In the genomic region with DNA sequence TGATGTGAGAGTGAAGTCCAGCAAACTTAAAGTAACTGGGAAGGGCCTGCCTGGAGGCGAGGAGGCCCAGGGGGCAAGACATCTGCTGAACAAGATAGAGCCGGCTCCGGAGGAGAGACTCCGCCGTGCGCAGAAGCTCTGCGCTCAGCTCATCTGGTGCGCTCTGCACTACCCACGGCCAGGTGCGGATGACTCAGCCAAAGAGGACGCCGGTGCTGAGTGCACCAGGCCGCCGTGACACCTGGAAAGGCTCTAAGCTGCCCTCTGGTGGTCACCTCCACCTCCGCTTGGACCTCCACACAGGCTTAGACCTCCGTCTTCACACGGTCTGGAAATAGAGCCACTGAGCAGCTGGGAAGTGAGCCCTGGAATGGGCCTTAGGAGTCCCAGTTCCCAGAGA, we compare ENCODE assay signal across 7 mouse cellular contexts. TPM values are rescaled to one million over a fixed set of nuclear protein-coding genes. Genes with fewer than 3 reads are reported as not detected.
A peak's percentile ranks its signal among the peaks of the same experiment; 100 is the strongest.
DNase-seq lines count a peak whose midpoint lies in the region; ATAC-seq and TF ChIP-seq lines count a peak whose summit lies in the region.

No protein-coding gene starts in this region.

- 3% methylated on average over 17 of the region's 17 CpGs for WGBS in forebrain, embryonic 14.5 days
- 3% methylated on average over 17 of the region's 17 CpGs for WGBS in hindbrain, embryonic 12.5 days
- whole genome bisulfite sequencing in limb, embryonic 15.5 days, result 6% methylated on average over 17 of the region's 17 CpGs
- 6% methylated on average over 17 of the region's 17 CpGs for WGBS in midbrain, embryonic 15.5 days
- WGBS in stomach, postnatal 0 days, result 6% methylated on average over 17 of the region's 17 CpGs

- no peak overlapping the region for H3K27ac ChIP-seq in forebrain, embryonic 14.5 days (ENCODE audit: low read depth, low read length)
- H3K27ac ChIP-seq in hindbrain, embryonic 12.5 days, result no peak overlapping the region
- H3K27ac ChIP-seq in limb, embryonic 15.5 days, result no peak overlapping the region
- no peak overlapping the region for H3K27ac ChIP-seq in midbrain, embryonic 15.5 days
- H3K27ac ChIP-seq in stomach, postnatal 0 days (replicated peaks), result peak overlapping the region; percentile 83

- DNase-seq in Muller cell, postnatal 12 days (ENCODE audit: inconsistent ontology term), result peak; percentile 64
- DNase-seq in cerebellum, adult 11 months, result peak; percentile 71
- peak; percentile 51 for DNase-seq in forebrain, embryonic 14.5 days (ENCODE audit: low spot score)
- peak; percentile 95 for DNase-seq in stomach, postnatal 0 days (ENCODE audit: low spot score)

- H3K9me3 ChIP-seq in forebrain, embryonic 14.5 days (replicated peaks; ENCODE audit: control insufficient read depth, low read length), result no peaks in the 10 kb centered on the region
- no peaks in the 10 kb centered on the region for H3K9me3 ChIP-seq in hindbrain, embryonic 12.5 days (replicated peaks)
- no peaks in the 10 kb centered on the region for H3K9me3 ChIP-seq in limb, embryonic 15.5 days
- no peaks in the 10 kb centered on the region for H3K9me3 ChIP-seq in midbrain, embryonic 15.5 days
- H3K9me3 ChIP-seq in stomach, postnatal 0 days (ENCODE audit: control insufficient read depth, low read length), result no peaks in the 10 kb centered on the region

- no peak overlapping the region for H3K9ac ChIP-seq in forebrain, embryonic 14.5 days (ENCODE audit: low read length)
- no peak overlapping the region for H3K9ac ChIP-seq in hindbrain, embryonic 12.5 days
- 0 out of 2 replicates have a peak overlapping the region, but pooled peaks have one; percentile 21 for H3K9ac ChIP-seq in limb, embryonic 15.5 days
- no peak overlapping the region for H3K9ac ChIP-seq in midbrain, embryonic 15.5 days
- H3K9ac ChIP-seq in stomach, postnatal 0 days (ENCODE audit: low read length), result peak overlapping the region; percentile 23; the same call in 1 of the 2 replicates

- H3K27me3 ChIP-seq in forebrain, embryonic 14.5 days (replicated peaks; ENCODE audit: control insufficient read depth, insufficient read depth, low read length), result peaks cover 36% of the 10 kb centered on the region
- peaks cover 62% of the 10 kb centered on the region for H3K27me3 ChIP-seq in hindbrain, embryonic 12.5 days
- peaks cover 64% of the 10 kb centered on the region for H3K27me3 ChIP-seq in limb, embryonic 15.5 days
- H3K27me3 ChIP-seq in midbrain, embryonic 15.5 days (replicated peaks), result peaks cover 56% of the 10 kb centered on the region
- no peaks in the 10 kb centered on the region; the same call in 1 of the 2 replicates for H3K27me3 ChIP-seq in stomach, postnatal 0 days (ENCODE audit: control insufficient read depth, insufficient read depth, low read length)

- H3K4me2 ChIP-seq in forebrain, embryonic 14.5 days (ENCODE audit: low read length), result 0 out of 2 replicates have a peak overlapping the region, but pooled peaks have one; percentile 6
- peak overlapping the region; percentile 37 for H3K4me2 ChIP-seq in hindbrain, embryonic 12.5 days (replicated peaks)
- peak overlapping the region; percentile 36 for H3K4me2 ChIP-seq in limb, embryonic 15.5 days
- peak overlapping the region; percentile 36 for H3K4me2 ChIP-seq in midbrain, embryonic 15.5 days
- H3K4me2 ChIP-seq in stomach, postnatal 0 days (replicated peaks; ENCODE audit: low read depth), result peak overlapping the region; percentile 14; the same call in 1 of the 2 replicates

- peak; percentile 87 for TF ChIP-seq CTCF in stomach, postnatal 0 days (IDR thresholded peaks at IDR 0.05; ENCODE audit: low read depth)

- H3K4me3 ChIP-seq in forebrain, embryonic 14.5 days (ENCODE audit: low read depth, low read length), result no peak overlapping the region
- H3K4me3 ChIP-seq in hindbrain, embryonic 12.5 days, result no peak overlapping the region
- H3K4me3 ChIP-seq in limb, embryonic 15.5 days, result no peak overlapping the region
- H3K4me3 ChIP-seq in midbrain, embryonic 15.5 days, result no peak overlapping the region
- H3K4me3 ChIP-seq in stomach, postnatal 0 days (ENCODE audit: low read depth, low read length), result no peak overlapping the region

- no peak for ATAC-seq in forebrain, embryonic 14.5 days
- peak; percentile 39; the same call in 1 of the 2 replicates for ATAC-seq in hindbrain, embryonic 12.5 days (ENCODE audit: low FRiP score)
- peak; percentile 35; the same call in 1 of the 2 replicates for ATAC-seq in limb, embryonic 15.5 days (ENCODE audit: insufficient number of reproducible peaks, low FRiP score, low TSS enrichment, low read depth)
- peak; percentile 60; the same call in 1 of the 2 replicates for ATAC-seq in midbrain, embryonic 15.5 days (replicated peaks)
- peak; percentile 88 for ATAC-seq in stomach, postnatal 0 days (ENCODE audit: low FRiP score, low TSS enrichment)

- H3K4me1 ChIP-seq in forebrain, embryonic 14.5 days (ENCODE audit: control insufficient read depth, insufficient read depth, low read length), result peaks cover 14% of the 10 kb centered on the region
- H3K4me1 ChIP-seq in hindbrain, embryonic 12.5 days, result peaks cover 34% of the 10 kb centered on the region
- H3K4me1 ChIP-seq in limb, embryonic 15.5 days, result peaks cover 40% of the 10 kb centered on the region
- H3K4me1 ChIP-seq in midbrain, embryonic 15.5 days, result peaks cover 21% of the 10 kb centered on the region
- H3K4me1 ChIP-seq in stomach, postnatal 0 days (replicated peaks; ENCODE audit: control insufficient read depth, insufficient read depth), result peaks cover 3% of the 10 kb centered on the region; the same call in 1 of the 2 replicates

- no peaks in the 10 kb centered on the region for H3K36me3 ChIP-seq in forebrain, embryonic 14.5 days (ENCODE audit: control insufficient read depth, insufficient read depth, low read length)
- no peaks in the 10 kb centered on the region for H3K36me3 ChIP-seq in hindbrain, embryonic 12.5 days
- no peaks in the 10 kb centered on the region for H3K36me3 ChIP-seq in limb, embryonic 15.5 days
- H3K36me3 ChIP-seq in midbrain, embryonic 15.5 days (replicated peaks), result no peaks in the 10 kb centered on the region
- no peaks in the 10 kb centered on the region for H3K36me3 ChIP-seq in stomach, postnatal 0 days (ENCODE audit: control insufficient read depth, insufficient read depth, low read length)

- no peak for TF ChIP-seq EP300 in stomach, postnatal 0 days (optimal IDR thresholded peaks at IDR 0.05)

RNA-seq across cellular contexts. Expression of a gene that starts 7.7 kb away (rescaled TPM):
- polyA plus RNA-seq in forebrain, embryonic 14.5 days (2014; fragmentation: Nextera tagmentation; extraction: Ambion mirVana), result 77.2 and 110 TPM in 2 replicates
- 34.0 and 47.3 TPM in 2 replicates for polyA plus RNA-seq in hindbrain, embryonic 12.5 days (2016; fragmentation: Nextera tagmentation; extraction: Ambion mirVana)
- polyA plus RNA-seq in limb, embryonic 15.5 days (2015; fragmentation: Nextera tagmentation; extraction: Ambion mirVana), result 164 and 189 TPM in 2 replicates
- 61.7 and 74.3 TPM in 2 replicates for polyA plus RNA-seq in midbrain, embryonic 15.5 days (2015; fragmentation: Nextera tagmentation; extraction: Ambion mirVana)
- polyA plus RNA-seq in stomach, postnatal 0 days (2015; fragmentation: Nextera tagmentation; extraction: Ambion mirVana), result 1,909 and 2,218 TPM in 2 replicates

RNA-seq across cellular contexts. Expression of a gene that starts 14.1 kb away (rescaled TPM):
- polyA plus RNA-seq in forebrain, embryonic 14.5 days (2014; fragmentation: Nextera tagmentation; extraction: Ambion mirVana), result 29.4 and 47.5 TPM in 2 replicates
- polyA plus RNA-seq in hindbrain, embryonic 12.5 days (2016; fragmentation: Nextera tagmentation; extraction: Ambion mirVana), result 13.2 TPM in 2 replicates
- polyA plus RNA-seq in limb, embryonic 15.5 days (2015; fragmentation: Nextera tagmentation; extraction: Ambion mirVana), result 57.2 and 59.8 TPM in 2 replicates
- 13.9 and 16.5 TPM in 2 replicates for polyA plus RNA-seq in midbrain, embryonic 15.5 days (2015; fragmentation: Nextera tagmentation; extraction: Ambion mirVana)
- polyA plus RNA-seq in stomach, postnatal 0 days (2015; fragmentation: Nextera tagmentation; extraction: Ambion mirVana), result 570 and 681 TPM in 2 replicates

RNA-seq across cellular contexts. Expression of a gene that starts 27.8 kb away (rescaled TPM):
- polyA plus RNA-seq in forebrain, embryonic 14.5 days (2014; fragmentation: Nextera tagmentation; extraction: Ambion mirVana), result 65.2 and 72.6 TPM in 2 replicates
- polyA plus RNA-seq in hindbrain, embryonic 12.5 days (2016; fragmentation: Nextera tagmentation; extraction: Ambion mirVana), result 80.4 and 85.1 TPM in 2 replicates
- 62.8 and 63.0 TPM in 2 replicates for polyA plus RNA-seq in limb, embryonic 15.5 days (2015; fragmentation: Nextera tagmentation; extraction: Ambion mirVana)
- polyA plus RNA-seq in midbrain, embryonic 15.5 days (2015; fragmentation: Nextera tagmentation; extraction: Ambion mirVana), result 61.1 and 63.4 TPM in 2 replicates
- polyA plus RNA-seq in stomach, postnatal 0 days (2015; fragmentation: Nextera tagmentation; extraction: Ambion mirVana), result 26.2 and 28.1 TPM in 2 replicates

RNA-seq across cellular contexts. Expression of a gene that starts 34.1 kb away (rescaled TPM):
- 237 and 306 TPM in 2 replicates for polyA plus RNA-seq in forebrain, embryonic 14.5 days (2014; fragmentation: Nextera tagmentation; extraction: Ambion mirVana)
- 18.5 and 33.1 TPM in 2 replicates for polyA plus RNA-seq in hindbrain, embryonic 12.5 days (2016; fragmentation: Nextera tagmentation; extraction: Ambion mirVana)
- polyA plus RNA-seq in limb, embryonic 15.5 days (2015; fragmentation: Nextera tagmentation; extraction: Ambion mirVana), result 4.8 and 5.2 TPM in 2 replicates
- 158 and 189 TPM in 2 replicates for polyA plus RNA-seq in midbrain, embryonic 15.5 days (2015; fragmentation: Nextera tagmentation; extraction: Ambion mirVana)
- 4.1 and 5.3 TPM in 2 replicates for polyA plus RNA-seq in stomach, postnatal 0 days (2015; fragmentation: Nextera tagmentation; extraction: Ambion mirVana)

RNA-seq across cellular contexts. Expression of a gene that starts 49.5 kb away (rescaled TPM):
- not detected in 2 replicates for polyA plus RNA-seq in forebrain, embryonic 14.5 days (2014; fragmentation: Nextera tagmentation; extraction: Ambion mirVana)
- not detected in 2 replicates for polyA plus RNA-seq in hindbrain, embryonic 12.5 days (2016; fragmentation: Nextera tagmentation; extraction: Ambion mirVana)
- 0.60 and 3.9 TPM in 2 replicates for polyA plus RNA-seq in limb, embryonic 15.5 days (2015; fragmentation: Nextera tagmentation; extraction: Ambion mirVana)
- polyA plus RNA-seq in midbrain, embryonic 15.5 days (2015; fragmentation: Nextera tagmentation; extraction: Ambion mirVana), result not detected in 2 replicates
- polyA plus RNA-seq in stomach, postnatal 0 days (2015; fragmentation: Nextera tagmentation; extraction: Ambion mirVana), result 79.7 and 84.9 TPM in 2 replicates

Comparison
In these comparisons a context has a peak if more than half of its experiments do, and no peak if none do; other contexts are left out.
1. H3K9ac ChIP-seq: peak in limb, embryonic 15.5 days (single experiment) and stomach, postnatal 0 days (single experiment); none in forebrain, embryonic 14.5 days (single experiment), hindbrain, embryonic 12.5 days (single experiment) and midbrain, embryonic 15.5 days (single experiment).
2. RNA of a gene that starts 7.7 kb away (polyA plus RNA-seq): 1,909 to 2,218 TPM in stomach, postnatal 0 days; 164 to 189 TPM in limb, embryonic 15.5 days, 77.2 to 110 TPM in forebrain, embryonic 14.5 days, 61.7 to 74.3 TPM in midbrain, embryonic 15.5 days and 34.0 to 47.3 TPM in hindbrain, embryonic 12.5 days; every median in the first group is over 10 times any median in the second.
3. Peak in every context shown above with its lines, with median percentiles within 50 percentile points of each other: DNase-seq and H3K4me2 ChIP-seq.